In genomic region chr7:102137464-102137863, GRCm38 (mm10) we compare ENCODE assay signal across 8 mouse cellular contexts. TPM values are rescaled to one million over a fixed set of nuclear protein-coding genes. Genes with fewer than 3 reads are reported as not detected.
DNase-seq lines count a peak whose midpoint lies in the region; TF ChIP-seq lines count a peak whose summit lies in the region.
"Had no signal": no experiment of that assay in that cellular context is flagged by ENCODE, and none has a peak within 500 bp of the region (broad histone marks: within the 10 kb centered on the region; RNA-seq: fewer than 3 reads in every experiment).

No protein-coding gene starts in this region.

- no peaks in the 10 kb centered on the region for H3K9me3 ChIP-seq in ES-E14 (ENCODE audit: control insufficient read depth, insufficient read depth, low read depth, low read length)

- DNase-seq in kidney, adult 9 months: peak; percentile 26
- no peak for DNase-seq in kidney, adult 11 months
- DNase-seq in ES-E14 (ENCODE audit: low read depth, low spot score): peak; percentile 50
- DNase-seq in adrenal gland, postnatal 14 days: peak; percentile 56
- DNase-seq in kidney, postnatal 14 days: peak; percentile 29
- DNase-seq in retina, embryonic 14.5 days (ENCODE audit: low spot score): peak; percentile 52
- no peak for DNase-seq in ovary, postnatal 36 days (ENCODE audit: low spot score)

- H3K36me3 ChIP-seq in ES-E14 (ENCODE audit: control insufficient read depth, insufficient read depth, low read length, poor library complexity, severe bottlenecking): peaks cover 22% of the 10 kb centered on the region

- no peak overlapping the region for H3K27ac ChIP-seq in ES-E14 (ENCODE audit: insufficient read depth, low read depth, low read length, poor library complexity, severe bottlenecking)
- H3K27ac ChIP-seq: macrophage had no signal

- no peak overlapping the region for H3K9ac ChIP-seq in ES-E14 (ENCODE audit: insufficient read depth, low read depth, low read length, poor library complexity, severe bottlenecking)

- in situ Hi-C loops in ES-E14 (cut with MboI; ENCODE audit: low sequenced_read_pairs in 2 of 2, unreplicated experiment in 2 of 2): loop anchor here (5.0 to 25.0 kb wide), 2 partner anchors 40 to 325 kb away; no protein-coding TSS in a partner anchor

- peaks cover 0 to 2% of the 10 kb centered on the region in 2 experiments; a peak in 1 of 4 replicates for H3K4me1 ChIP-seq in ES-E14 (ENCODE audit: control insufficient read depth in 2 of 2, insufficient read depth in 2 of 2, low read length in 2 of 2, poor library complexity in 1 of 2)

- no peak overlapping the region for H3K4me3 ChIP-seq in ES-E14 (ENCODE audit: insufficient read depth in 1 of 2, low read depth in 1 of 2, low read length in 2 of 2, poor library complexity in 1 of 2, severe bottlenecking in 1 of 2)

TF ChIP-seq in ES-E14, 5 proteins besides CTCF, POLR2A, EP300 and RAD21:
- TF ChIP-seq ZNF384 (IDR thresholded peaks at IDR 0.05; ENCODE audit: low read depth, low read length) (peak; percentile 42; the same call in 1 of the 2 replicates), HCFC1 (IDR thresholded peaks at IDR 0.05; ENCODE audit: borderline replicate concordance, insufficient read depth, low read length) (no peak)

RNA-seq across cellular contexts. Expression of gene Chrna10, which starts 20.8 kb away (rescaled TPM):
- 0.27 and 0.42 TPM in 2 replicates for total RNA-seq in ES-E14 (2012; rRNA removed)
- not detected in 2 replicates for total RNA-seq in adrenal gland, postnatal 14 days (2021)

RNA-seq across cellular contexts. Expression of gene Art5, which starts 28.2 kb away (rescaled TPM):
- total RNA-seq in ES-E14 (2012; rRNA removed): 2.6 and 3.2 TPM in 2 replicates
- 0.44 TPM in 1 of 2 replicates, not detected in the other for total RNA-seq in adrenal gland, postnatal 14 days (2021)

RNA-seq across cellular contexts. Expression of gene Art1, which starts 35.9 kb away (rescaled TPM):
- total RNA-seq in ES-E14 (2012; rRNA removed): 0.45 and 0.90 TPM in 2 replicates
- total RNA-seq in adrenal gland, postnatal 14 days (2021): not detected in 2 replicates

RNA-seq across cellular contexts. Expression of gene Trpc2, which starts 54.5 kb away (rescaled TPM):
- 0.36 and 1.3 TPM in 2 replicates for total RNA-seq in ES-E14 (2012; rRNA removed)
- total RNA-seq in adrenal gland, postnatal 14 days (2021): not detected in 2 replicates

Comparison
In these comparisons a context has a peak if more than half of its experiments do, and no peak if none do; other contexts are left out.
1. DNase-seq: peak in kidney, adult 9 months (single experiment), ES-E14 (single experiment), adrenal gland, postnatal 14 days (single experiment), kidney, postnatal 14 days (single experiment) and retina, embryonic 14.5 days (single experiment); none in kidney, adult 11 months (single experiment) and ovary, postnatal 36 days (single experiment).